15 mouse cellular contexts compared by ENCODE assay signal in the genomic region with DNA sequence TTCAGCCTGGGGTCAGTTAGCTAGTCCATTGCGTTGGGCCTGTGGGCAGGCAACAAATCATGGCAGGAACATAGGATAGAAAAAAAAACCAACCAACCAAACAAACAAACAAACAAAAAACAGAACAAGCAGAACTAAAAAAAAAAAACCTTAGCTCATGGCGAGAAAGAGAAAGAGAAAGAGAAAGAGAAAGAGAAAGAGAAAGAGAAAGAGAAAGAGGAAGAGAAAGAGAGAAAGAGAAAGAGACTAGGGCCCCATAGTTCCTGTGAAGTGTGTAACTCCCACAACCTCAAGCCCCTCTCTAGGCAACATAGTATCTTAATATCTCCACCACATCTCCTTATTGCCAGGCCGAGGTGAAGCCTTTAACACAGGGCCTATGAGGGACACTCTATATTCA.
"Had no signal": no experiment of that assay in that cellular context is flagged by ENCODE, and none has a peak within 500 bp of the region (broad histone marks: within the 10 kb centered on the region; RNA-seq: fewer than 3 reads in every experiment).

No protein-coding gene starts in this region.

- H3K4me2 ChIP-seq: lung, embryonic 14.5 days; midbrain, embryonic 13.5 days; midbrain, embryonic 15.5 days; neural tube, embryonic 12.5 days had no signal

- H3K27ac ChIP-seq: midbrain, embryonic 10.5 days; midbrain, embryonic 13.5 days; midbrain, embryonic 15.5 days; neural tube, embryonic 12.5 days had no signal

- H3K4me3 ChIP-seq: midbrain, embryonic 10.5 days; midbrain, embryonic 13.5 days; midbrain, embryonic 15.5 days; myocyte; neural tube, embryonic 12.5 days had no signal

- H3K9ac ChIP-seq: lung, embryonic 14.5 days; midbrain, embryonic 13.5 days; midbrain, embryonic 15.5 days; neural tube, embryonic 12.5 days had no signal

- H3K27me3 ChIP-seq: midbrain, embryonic 13.5 days; midbrain, embryonic 15.5 days; neural tube, embryonic 12.5 days had no signal

- ATAC-seq: midbrain, embryonic 13.5 days; midbrain, embryonic 15.5 days had no signal

- DNase-seq: lung, adult 18-20 months; lung, embryonic 14.5 days; lung, postnatal 10 days; lung, postnatal 4 days; right cerebral cortex, postnatal 25 days; right cerebral cortex, postnatal 4 days; spleen, adult 18-20 months; thymus, adult 18-20 months; thymus, postnatal 14 days; thymus, postnatal 36 days had no signal

- H3K9me3 ChIP-seq: midbrain, embryonic 10.5 days; midbrain, embryonic 13.5 days; midbrain, embryonic 15.5 days; neural tube, embryonic 12.5 days had no signal

- H3K36me3 ChIP-seq: midbrain, embryonic 13.5 days; midbrain, embryonic 15.5 days; neural tube, embryonic 12.5 days had no signal
